Mouse (Mus musculus): ENCODE data around the gene Gm12185.
A peak's percentile ranks its signal among the peaks of the same experiment; 100 is the strongest.
"Not testable (repeated sequence)": the region's sequence is repeated elsewhere in the genome, so short reads cannot be mapped to it uniquely, and the experiment has no call there.

The Gm12185 gene

DNA sequence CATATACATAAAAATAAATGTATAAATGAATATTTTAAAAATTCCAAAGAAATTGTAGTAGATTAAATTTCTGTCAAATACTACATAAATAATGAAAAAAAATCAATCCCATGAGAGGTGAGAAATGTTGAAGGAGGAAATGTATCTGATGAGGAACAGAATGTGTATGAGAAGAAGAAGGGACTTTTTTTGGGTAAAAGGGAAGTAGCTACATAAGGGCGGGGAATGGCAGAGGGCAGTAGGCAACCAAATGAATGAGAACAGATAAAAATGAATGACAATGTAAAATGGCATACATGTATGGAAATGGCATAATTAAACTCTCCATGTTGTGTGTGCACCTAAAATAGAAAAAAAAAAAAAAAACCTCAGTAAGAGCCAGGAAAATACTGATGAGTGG, 78.4 kb downstream of the Gm12185 start:
- no peak for DNase-seq (ENCODE audit: low read depth)

DNA sequence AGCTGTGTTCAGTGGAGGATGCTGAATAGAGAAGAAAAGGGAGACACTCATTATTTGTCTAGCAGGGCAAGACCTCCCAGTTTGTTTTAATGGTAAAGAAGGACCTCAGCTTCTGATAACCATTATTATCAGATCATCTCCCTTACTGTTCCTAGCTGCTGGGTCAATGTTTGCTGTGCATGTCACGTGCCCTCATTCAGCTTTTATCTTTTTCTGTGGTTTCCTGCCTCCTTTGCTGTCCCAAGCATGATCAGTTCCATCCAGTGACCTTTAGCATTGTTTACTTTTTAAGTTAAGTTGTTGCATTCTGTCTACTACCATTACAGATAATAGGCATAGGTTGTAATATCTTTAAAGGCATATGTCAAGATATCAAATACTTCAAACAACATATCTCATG, 83.6 kb downstream of the Gm12185 start:
- no peak for DNase-seq (ENCODE audit: low read depth)

DNA sequence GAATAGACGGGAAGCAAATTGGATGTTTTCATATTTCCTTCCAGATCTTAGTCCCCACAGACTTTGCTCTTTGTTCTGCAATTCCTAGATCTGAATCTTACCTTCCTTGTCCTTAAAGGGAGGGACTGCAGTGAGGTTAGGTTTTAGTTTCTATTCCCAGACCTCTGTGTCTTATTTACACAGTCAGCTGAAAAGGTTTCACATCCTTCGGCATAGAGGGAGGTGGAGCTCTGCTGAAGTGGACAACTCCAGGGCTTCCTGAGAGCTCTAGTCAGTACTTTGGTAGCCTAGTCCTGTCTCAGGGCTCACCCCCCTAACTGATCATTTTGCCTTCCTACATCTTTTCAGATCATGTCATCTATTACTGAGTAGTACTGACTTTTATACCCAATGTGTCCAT, 90.0 kb downstream of the Gm12185 start, which contains the start of gene Gm5431:
Gm5431 (minus strand) TSS at position 194 of the 400 bp plus-strand sequence.
- DNase-seq (ENCODE audit: low read depth): no peak

DNA sequence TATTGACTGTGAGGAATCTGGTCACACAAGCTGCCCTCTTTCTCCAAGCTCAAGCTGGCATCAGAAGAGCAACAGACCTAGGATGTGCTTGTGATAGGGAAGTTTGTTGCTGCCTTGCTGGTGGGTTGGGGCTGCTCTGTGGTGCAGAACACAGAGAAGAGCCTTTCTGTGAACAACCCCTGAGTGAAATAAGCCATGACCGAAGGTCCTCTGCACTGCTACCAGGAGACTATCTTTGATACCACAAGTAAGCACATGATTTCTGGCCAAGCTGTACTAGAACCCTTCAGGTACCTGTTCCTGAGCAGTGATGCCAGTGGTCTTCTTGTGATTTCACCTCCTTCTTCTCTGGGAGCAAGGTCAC, 90.5 kb downstream of the Gm12185 start:
- DNase-seq (ENCODE audit: low read depth): not testable (repeated sequence)

DNA sequence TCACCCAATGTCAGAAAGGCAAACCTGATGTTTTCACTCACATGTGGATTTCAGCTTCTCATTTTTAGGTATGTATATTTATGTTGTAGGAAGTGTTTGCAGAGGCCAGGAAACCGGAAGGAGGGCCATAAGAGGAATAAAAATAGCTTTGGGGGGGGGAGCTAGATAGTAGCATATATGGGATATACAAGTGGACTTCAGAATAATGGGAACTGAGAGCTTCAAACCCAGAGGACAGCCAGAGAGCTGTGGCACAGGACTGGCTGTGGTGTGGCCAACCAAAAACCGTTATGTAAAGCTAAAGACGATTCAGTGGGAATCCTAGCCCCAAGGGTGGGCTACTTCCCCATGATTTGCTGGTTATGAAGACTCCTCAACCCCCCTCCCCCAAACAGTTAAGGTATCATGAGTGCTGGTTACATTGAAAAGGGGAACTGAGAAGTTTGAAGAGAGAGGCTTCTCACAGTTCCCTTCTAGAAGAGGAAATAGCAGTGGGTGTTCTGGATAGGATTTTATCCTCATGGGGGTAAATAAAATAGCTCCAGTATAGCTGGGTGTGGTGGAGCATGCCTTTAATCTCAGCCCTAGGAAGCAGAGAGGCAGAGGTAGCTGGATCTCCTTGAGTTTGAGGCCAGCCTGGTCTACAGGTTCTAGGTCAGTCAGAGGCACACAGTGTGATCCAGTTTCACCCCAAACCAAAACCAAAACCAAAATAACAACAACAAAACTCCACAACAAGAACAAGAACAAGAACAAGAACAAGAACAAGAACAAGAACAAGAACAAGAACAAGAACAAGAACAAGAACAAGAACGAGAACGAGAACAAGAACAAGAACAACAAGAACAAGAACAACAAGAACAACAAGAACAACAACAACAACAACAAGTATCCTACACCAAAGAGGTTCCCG, 91.1 kb downstream of the Gm12185 start:
- DNase-seq (ENCODE audit: low read depth): not testable (repeated sequence)

DNA sequence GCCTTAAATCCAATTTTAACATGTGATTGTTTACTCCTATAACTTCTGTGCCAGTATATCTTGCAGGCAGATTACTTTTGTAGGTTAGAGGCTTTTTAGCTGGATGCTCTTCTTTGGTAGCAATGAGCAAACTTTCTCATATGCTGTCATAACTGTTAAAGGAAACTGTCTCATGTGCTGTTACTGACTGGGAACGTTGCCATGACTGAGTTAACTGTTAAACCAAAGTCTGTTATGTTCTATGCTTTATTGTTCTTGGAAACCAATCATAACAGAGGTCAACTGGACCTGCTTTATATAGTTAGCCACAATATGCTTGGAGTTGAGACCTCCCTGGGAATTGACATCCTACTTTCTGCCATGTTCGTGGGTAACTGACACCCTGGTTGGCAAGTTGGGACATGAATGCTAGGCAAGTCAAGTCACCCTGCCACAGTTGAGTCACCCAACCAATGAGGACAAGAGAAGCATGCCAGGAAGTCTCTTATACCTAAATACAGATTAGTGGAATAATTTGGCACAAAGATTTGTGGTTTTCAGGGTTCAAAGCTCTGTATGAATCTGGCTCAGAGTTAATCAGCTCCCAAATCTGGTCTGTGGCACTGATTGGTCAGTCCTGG, 93.1 kb downstream of the Gm12185 start:
- DNase-seq (ENCODE audit: low read depth): peak; percentile 56

DNA sequence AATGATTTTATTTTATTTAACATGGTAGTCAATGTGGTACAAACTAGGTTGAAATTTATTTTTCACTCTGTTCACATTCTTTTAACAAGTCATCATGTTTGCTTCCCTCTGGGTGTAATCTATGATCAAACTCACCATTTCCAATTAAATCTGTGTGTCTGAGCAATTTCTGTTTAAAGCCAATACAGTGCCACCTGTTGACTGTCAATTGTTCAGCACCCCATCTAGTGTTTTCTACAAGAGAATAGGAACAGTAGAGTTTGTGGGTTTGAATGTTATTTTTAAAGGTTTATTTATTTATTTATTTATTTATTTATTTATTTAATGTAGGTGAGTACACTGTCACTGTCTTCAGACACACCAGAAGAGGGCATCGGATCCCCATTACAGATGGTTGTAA, 115.3 kb downstream of the Gm12185 start:
- DNase-seq (ENCODE audit: low read depth): no peak

DNA sequence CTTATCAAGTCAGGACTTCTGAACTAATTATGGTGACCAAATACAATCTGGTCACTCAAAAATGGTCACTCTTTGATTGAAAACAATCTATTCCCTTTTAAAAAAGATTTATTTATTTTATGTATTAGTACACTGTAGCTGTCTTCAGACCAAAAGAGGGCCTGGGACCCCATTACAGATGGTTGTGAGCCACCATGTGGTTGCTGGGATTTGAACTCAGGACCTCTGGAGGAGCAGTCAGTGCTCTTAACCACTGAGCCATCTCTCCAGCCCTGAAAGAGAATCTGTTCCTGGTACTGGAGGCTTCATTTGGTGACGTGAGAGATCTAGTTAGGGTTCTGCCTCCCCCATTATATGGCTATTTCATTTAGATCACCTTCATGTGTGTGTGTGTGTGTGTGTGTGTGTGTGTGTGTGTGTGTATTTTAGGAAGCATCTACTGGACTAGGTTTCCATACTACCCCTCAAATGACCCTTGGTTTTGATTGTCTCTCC, 116.6 kb downstream of the Gm12185 start:
- DNase-seq (ENCODE audit: low read depth): not testable (repeated sequence)

DNA sequence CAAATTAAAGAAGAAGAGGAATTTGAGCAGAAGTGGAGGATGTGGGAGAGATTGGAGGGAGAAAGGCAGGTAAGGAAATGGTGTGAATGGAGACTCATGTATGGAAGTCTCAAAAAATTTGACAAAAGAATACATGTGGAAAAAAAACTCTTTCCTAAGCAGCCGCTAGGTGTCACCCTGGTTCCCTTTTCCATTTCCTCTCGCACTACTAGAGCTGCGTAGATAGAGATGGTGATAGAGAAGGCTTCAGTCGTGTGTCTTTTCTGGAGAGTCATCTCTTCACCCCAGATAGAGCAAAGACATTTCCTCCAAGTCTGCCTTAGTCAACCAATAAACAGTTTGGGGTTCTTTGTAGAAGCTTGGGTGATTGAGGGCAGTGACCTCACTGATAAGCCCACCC, 117.6 kb downstream of the Gm12185 start:
- DNase-seq (ENCODE audit: low read depth): no peak

DNA sequence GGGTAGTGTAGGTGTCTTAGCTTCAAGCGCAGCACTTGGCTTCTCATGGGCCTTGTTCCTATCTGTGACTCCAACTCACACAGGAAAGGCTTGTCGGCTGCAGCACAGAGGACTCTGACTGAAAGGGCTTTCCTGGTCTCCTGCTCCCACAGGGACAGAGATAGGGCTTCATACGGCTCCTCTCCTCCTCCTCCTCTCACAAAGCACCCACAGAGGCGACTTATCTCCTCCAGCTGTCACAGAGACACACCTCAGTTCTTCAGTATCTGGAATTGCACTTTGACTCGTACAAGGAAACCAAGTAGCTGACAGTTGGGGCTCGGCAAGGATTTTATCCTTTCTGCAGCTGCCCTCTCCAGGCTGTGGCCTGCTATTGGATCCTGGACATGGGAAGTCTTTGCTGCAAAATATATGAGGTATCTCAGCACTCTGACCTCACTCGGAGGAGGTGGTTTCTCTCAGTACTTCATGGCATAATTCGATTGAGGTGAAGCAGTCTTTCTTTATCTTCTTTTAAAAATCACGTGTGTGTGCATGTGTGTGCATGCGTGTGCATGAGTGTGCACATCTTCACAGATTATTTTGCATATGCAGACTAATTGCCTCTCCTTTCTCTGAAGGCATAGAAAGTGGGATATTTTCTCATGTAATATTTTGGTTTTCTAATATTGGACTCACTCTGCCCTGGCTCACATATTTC, 118.3 kb downstream of the Gm12185 start:
- DNase-seq (ENCODE audit: low read depth): no peak

DNA sequence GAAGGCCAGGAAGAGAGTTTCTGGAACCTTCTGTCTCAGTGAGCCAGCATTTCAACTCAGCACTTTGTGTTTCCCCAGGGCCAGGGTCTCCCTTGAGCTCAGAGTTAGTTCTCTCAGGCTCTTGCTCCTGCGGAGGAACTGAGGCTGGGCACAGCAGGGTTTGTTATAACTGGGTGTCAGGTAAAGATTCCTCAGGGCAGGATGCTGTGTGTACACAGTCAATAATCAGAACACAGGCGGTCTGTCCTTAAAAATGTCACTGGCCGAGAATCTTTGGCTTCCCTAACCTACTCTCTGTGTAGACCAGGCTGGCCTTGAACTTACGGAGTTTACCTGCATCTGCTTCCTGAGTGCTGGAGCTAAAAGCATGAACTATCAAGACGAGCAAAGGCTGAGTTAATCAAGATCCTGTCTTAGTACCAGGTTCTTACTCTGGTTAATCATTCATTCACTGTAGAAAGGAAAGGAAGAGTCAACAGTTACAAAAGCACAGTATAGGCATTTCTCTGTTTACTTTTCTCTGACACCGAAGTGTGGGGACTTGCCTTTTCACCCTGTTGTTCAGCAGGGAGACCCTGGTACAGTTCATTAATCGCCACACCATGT, 119.2 kb downstream of the Gm12185 start:
- no peak for DNase-seq (ENCODE audit: low read depth)

DNA sequence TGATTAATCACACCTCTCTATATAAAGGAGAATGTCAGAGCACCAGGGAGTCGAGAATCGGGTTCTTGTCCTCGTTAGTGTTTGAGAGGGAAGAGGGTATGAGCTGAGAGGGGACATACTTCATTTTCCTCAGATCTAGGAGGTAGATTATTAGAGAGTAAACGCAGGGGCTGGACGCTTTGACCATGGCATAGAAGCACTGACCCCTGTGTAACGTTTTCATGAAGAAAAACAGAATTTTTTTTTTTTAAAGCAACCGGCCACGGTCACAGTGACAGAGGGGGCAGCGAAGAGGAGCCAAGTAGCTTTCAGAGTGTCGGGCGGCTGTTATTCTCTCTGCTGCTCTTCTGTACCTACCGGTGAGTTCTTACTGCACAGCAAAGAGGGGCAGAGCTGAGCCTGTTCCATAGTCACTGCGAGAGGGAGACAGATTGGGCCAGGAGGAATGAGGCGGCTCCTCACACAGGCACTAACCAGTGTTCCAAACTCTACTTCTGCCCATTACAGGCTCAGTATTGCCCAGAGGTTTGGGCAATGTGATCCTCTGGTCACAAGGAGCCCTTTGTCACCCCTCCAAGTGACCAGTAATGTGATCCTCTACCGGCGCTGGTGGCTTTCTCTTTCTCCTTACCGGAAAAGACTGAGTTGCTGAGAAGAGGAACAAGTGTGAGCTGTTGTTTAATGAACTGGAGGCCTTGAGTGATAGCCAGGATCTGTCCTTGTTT, 120.0 kb downstream of the Gm12185 start:
- no peak for DNase-seq (ENCODE audit: low read depth)

DNA sequence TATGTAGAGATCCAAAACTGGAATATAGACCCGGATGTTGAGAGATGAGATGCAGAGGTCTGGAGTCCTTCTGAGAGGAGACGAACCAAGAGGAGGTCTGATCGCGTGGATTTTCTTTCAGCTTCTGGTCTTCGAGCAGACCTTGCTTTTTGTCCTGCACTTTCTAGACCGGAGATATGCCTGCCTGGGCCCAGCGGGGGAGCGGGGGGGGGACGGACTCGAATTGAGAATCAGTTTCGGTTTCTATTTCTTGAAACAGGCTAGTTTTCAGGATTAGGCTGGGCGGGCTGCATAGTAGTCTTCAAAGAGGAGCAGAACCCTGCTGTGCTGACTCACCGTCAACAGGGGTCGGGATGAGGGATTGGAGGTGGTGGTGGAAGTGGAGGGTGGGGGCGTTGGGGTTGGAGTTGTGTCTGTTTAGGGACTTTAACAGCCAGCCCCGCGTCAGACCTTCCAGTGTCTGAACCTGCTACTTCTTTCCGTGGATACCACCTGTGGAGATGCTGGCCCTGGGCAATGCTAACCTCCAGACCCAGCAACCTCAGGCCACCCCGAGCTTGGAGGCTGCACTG, 120.7 kb downstream of the Gm12185 start, which contains the start of gene Irgm1:
Irgm1 (minus strand) TSS at position 483 of the 572 bp plus-strand sequence.
- peak; percentile 64 for DNase-seq (ENCODE audit: low read depth)

DNA sequence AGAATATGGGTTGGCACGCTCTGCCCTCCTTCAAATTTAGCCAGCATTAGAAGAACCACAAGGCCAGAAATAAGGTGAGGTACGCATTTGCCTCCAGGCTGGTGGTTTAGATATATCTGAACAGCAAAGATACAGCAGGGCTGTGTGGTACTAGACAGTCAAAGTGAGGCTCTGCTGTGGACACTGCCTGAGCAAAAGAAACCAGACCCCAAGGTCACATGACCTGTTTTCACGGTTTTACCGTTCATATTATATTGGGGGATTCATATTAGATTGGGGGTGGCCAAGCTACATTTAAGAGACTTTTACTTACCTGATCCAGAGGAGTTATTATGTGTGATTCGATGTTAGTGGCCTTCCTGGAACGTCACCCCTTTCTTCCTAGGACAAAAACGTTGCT, 121.2 kb downstream of the Gm12185 start:
- no peak for DNase-seq (ENCODE audit: low read depth)

DNA sequence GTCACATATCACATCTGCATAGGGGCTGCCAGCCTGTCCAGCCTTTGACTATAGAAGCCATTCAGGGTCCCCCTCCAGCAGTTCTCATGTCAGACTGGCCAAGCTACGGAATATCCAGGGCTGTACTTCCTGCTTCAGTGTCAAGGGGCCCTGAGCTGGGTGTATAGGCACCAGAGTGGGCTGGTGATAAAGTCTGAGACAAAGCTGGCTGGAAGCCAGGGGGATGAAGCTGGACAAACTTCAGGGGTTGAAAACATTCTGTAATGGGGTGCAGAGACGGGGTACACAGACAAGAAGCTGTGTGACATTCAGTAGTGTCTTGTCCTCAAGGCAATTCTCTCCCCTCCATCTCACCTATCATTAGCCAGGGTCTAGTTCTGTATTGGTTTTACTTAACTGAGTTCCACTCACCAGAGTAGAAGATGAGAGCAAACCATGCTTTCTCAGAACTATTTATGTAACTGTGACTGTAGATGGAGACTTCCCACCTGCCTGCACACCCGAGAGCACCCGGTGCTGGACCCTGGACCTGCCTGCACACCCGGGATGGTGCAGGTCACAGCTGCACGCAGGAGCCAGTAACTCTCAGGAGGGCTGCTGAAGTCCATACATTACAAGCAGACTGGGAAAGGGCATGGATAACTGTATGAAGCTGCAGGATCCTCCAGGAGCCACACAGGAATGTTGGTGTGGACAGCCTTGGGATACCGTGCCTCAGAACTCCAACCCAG, 122.5 kb downstream of the Gm12185 start:
- no peak for DNase-seq (ENCODE audit: low read depth)

DNA sequence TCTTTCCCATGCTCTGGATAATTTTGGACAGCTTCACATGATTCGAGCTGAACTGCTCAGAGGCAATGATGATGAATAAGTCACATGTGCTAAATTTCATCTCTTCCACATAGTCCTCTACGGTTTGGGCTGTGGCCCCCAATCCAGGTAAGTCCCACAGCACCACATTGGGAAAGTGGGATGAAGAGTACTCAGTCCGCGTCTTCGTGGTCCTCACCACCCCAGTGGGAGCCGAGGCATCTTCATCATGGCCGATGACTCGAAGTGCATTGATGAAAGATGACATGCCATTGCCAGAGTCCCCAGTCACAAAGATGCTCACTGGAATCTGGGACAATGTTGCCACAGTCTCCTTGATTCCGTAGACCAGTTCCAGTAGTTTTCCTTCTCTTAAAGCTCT, 125.5 kb downstream of the Gm12185 start:
- DNase-seq (ENCODE audit: low read depth): no peak

DNA sequence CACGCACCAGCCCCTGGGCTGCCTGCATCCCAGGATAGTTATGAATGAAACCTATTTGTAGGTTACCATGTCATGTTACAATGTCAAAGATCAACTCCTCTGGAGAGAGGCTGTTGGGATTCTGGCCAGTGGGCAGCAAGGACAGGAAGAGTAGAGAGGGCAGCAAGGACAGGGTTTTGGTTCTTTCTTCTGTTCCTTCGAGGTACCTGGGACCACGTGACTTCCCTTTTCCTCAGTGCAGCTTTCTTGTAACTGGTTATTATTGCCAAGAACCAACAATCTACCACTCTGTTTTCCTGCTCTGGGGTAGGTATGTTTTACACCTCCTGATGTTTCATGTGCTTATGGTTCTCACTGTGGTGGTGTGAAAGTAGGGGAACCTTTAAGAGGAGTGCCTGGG, 128.2 kb downstream of the Gm12185 start:
- no peak for DNase-seq (ENCODE audit: low read depth)

DNA sequence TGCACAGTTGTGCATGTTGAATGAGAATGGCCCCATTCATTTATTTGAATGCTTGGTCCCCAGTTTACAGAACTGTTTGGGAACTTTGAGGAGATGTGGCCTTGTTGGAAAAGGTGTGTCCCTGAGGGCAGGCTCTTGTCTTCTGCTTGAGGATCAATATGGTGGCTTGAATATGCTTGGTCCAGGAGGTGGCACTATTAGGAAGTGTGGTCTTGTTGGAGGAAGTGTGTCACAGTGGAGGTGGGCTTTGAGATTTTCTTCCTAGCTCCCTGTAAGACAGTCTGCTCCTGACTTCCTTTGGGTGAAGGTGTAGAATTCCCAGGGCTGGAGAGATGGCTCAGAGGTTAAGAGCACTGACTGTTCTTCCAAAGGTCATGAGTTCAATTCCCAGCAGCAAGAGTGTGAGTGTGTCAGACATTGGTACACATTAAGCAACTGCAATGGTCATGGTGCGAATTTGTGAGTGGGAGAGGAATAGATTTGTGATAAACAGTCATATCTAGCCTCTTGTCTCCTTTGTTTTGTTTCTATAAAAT, 129.2 kb downstream of the Gm12185 start:
- DNase-seq (ENCODE audit: low read depth): no peak

DNA sequence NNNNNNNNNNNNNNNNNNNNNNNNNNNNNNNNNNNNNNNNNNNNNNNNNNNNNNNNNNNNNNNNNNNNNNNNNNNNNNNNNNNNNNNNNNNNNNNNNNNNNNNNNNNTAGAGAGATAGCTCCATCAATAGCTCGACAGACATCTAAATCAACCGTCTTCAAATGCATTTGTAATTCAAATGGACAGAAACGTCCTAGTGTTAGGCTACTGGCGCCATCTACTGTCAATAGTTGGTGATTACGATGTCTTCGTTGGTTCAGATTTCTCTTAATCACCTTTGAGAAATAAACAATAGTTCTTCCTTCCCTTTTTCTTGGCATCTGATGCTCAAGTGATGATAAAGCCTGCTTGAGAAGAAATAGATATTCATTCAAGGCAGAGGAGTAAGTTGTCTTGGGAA, 133.0 kb downstream of the Gm12185 start:
- no peak for DNase-seq (ENCODE audit: low read depth)
